Mouse (Mus musculus) heart, embryonic 13.5 days (tissue): ENCODE measurements at regions not wholly inside any gene's neighbourhood (a gene's known extent, or its start where the extent isn't known, plus 50 kb on each side); places are given as distances from the start of the nearest gene placed in this dataset.
A peak's percentile ranks its signal among the peaks of the same experiment; 100 is the strongest.

Source experiments
- ATAC-seq: fragments of 200-750 bp; cut with Nextera tagmentation; 2 replicates; pipeline ENCODE4 v1.8.0; 2017; ENCODE audit warnings: moderate TSS enrichment; ENCODE audit not compliant: insufficient number of reproducible peaks, low FRiP score, low TSS enrichment; ENCODE audit errors: extremely low read depth
- H3K27ac ChIP-seq: fragments of 300-500 bp; sonication (generic); replicated peaks from 2 replicates; pipeline ENCODE4 v1.5.1; 2015; ENCODE audit warnings: moderate library complexity, mild to moderate bottlenecking, inconsistent platforms
- H3K27me3 ChIP-seq: fragments of 300-500 bp; sonication (generic); replicated peaks from 2 replicates; pipeline ENCODE4 v1.6.1; 2015; ENCODE audit warnings: mild to moderate bottlenecking, inconsistent platforms
- H3K36me3 ChIP-seq: fragments of 300-500 bp; sonication (generic); 2 replicates; pipeline ENCODE4 v1.6.1; 2015; ENCODE audit warnings: mild to moderate bottlenecking, inconsistent platforms
- H3K4me1 ChIP-seq: fragments of 300-500 bp; sonication (generic); 2 replicates; pipeline ENCODE4 v1.6.1; 2015; ENCODE audit warnings: inconsistent platforms
- H3K4me2 ChIP-seq: fragments of 300-500 bp; sonication (generic); 2 replicates; pipeline ENCODE4 v1.6.1; 2015; ENCODE audit warnings: inconsistent platforms, mild to moderate bottlenecking, moderate library complexity
- H3K4me3 ChIP-seq: fragments of 300-500 bp; sonication (generic); 2 replicates; pipeline ENCODE4 v1.5.1; 2015; ENCODE audit warnings: moderate library complexity, mild to moderate bottlenecking, inconsistent platforms
- H3K9ac ChIP-seq: fragments of 300-500 bp; sonication (generic); 2 replicates; pipeline ENCODE4 v1.6.1; 2015; ENCODE audit warnings: inconsistent platforms, mild to moderate bottlenecking, moderate library complexity
- H3K9me3 ChIP-seq: fragments of 300-500 bp; sonication (generic); 2 replicates; pipeline ENCODE4 v1.6.1; 2016; ENCODE audit warnings: inconsistent platforms
- WGBS: fragments of 180-500 bp; shearing (Covaris S2); methylation state at CpG from one replicate; pipeline ENCODE4 v1.1.7; 2015; ENCODE audit warnings: mixed read lengths; 5-methylcytosine and 5-hydroxymethylcytosine counted together

DNA sequence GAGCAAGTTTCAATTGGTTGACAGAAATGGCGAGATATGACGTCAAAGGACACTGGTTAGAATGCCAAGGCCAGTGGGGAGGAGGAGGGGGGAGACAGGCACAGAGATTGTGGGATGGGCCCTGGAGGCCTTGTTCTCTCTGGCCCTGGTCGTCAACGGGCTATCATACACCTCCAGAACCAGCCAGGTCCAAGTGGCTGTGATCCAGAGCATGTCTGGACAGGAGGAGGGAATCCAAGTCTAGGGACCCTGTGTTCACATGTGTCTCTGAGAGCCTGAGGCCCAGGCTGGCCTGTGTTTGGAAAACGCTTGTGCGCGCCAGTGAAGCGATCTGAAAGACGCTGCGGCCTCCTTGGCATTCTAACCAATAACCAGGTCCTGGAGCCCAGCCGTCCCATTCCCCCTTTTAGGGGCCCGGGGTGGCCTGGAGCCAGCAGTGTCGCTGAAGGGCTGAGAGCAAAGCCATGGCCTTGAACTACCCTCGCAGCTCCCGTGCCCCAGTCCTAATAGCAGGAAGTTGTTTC lies 65.1 kb upstream of the Ppara start:
- Histone ChIP-seq H3K4me1 (peaks cover 37% of the 10 kb centered on the region), H3K9ac (peak overlapping the region; percentile 98), H3K36me3 (peaks cover 9% of the 10 kb centered on the region; the same call in 1 of the 2 replicates), H3K27me3 (peaks cover 62% of the 10 kb centered on the region), H3K4me3 (peak overlapping the region; percentile 89), H3K27ac (peak overlapping the region; percentile 93), H3K4me2 (peak overlapping the region; percentile 90), H3K9me3 (no peaks in the 10 kb centered on the region)
- ATAC-seq: peak; percentile 44; the same call in 1 of the 2 replicates
- WGBS: 29% methylated on average over 15 of the region's 15 CpGs

GRCm38 (mm10) chr15:85670176-85670788 lies 64.5 kb upstream of the Ppara start:
- 1% methylated on average over 61 of the region's 64 CpGs for WGBS
- H3K27me3 ChIP-seq: peaks cover 63% of the 10 kb centered on the region
- H3K4me2 ChIP-seq: peak overlapping the region; percentile 90
- peak; percentile 32; the same call in 1 of the 2 replicates for ATAC-seq
- peaks cover 37% of the 10 kb centered on the region for H3K4me1 ChIP-seq
- H3K27ac ChIP-seq: peak overlapping the region; percentile 93
- peak overlapping the region; percentile 89 for H3K4me3 ChIP-seq
- no peaks in the 10 kb centered on the region for H3K9me3 ChIP-seq
- peak overlapping the region; percentile 98 for H3K9ac ChIP-seq
- H3K36me3 ChIP-seq: peaks cover 12% of the 10 kb centered on the region; the same call in 1 of the 2 replicates

GRCm38 (mm10) chr15:85670789-85671700 lies 63.7 kb upstream of the Ppara start:
- Histone ChIP-seq H3K9me3 (no peaks in the 10 kb centered on the region), H3K27me3 (peaks cover 60% of the 10 kb centered on the region), H3K4me3 (peak overlapping the region; percentile 89), H3K4me2 (peak overlapping the region; percentile 90), H3K36me3 (peaks cover 18% of the 10 kb centered on the region; the same call in 1 of the 2 replicates), H3K4me1 (peaks cover 41% of the 10 kb centered on the region), H3K9ac (peak overlapping the region; percentile 98), H3K27ac (peak overlapping the region; percentile 93)
- peak; percentile 52; the same call in 1 of the 2 replicates for ATAC-seq
- under 1% methylated on average over 126 of the region's 141 CpGs for WGBS

GRCm38 (mm10) chr15:85671701-85672191 lies 63.0 kb upstream of the Ppara start:
- Histone ChIP-seq H3K36me3 (peaks cover 24% of the 10 kb centered on the region), H3K27ac (peak overlapping the region; percentile 93), H3K9me3 (no peaks in the 10 kb centered on the region), H3K4me1 (peaks cover 43% of the 10 kb centered on the region), H3K4me2 (peak overlapping the region; percentile 90), H3K27me3 (peaks cover 61% of the 10 kb centered on the region), H3K4me3 (peak overlapping the region; percentile 89), H3K9ac (peak overlapping the region; percentile 98)
- no peak for ATAC-seq
- 2% methylated on average over 50 of the region's 50 CpGs for WGBS

- H3K27ac ChIP-seq: no peak overlapping the region
- H3K4me3 ChIP-seq: peak overlapping the region; percentile 89
- 83% methylated on average over 3 of the region's 3 CpGs for WGBS
- peaks cover 43% of the 10 kb centered on the region for H3K4me1 ChIP-seq
- H3K9me3 ChIP-seq: no peaks in the 10 kb centered on the region
- H3K9ac ChIP-seq: peak overlapping the region; percentile 98
- peaks cover 60% of the 10 kb centered on the region for H3K27me3 ChIP-seq
- peak overlapping the region; percentile 90 for H3K4me2 ChIP-seq
- peaks cover 24% of the 10 kb centered on the region for H3K36me3 ChIP-seq
- ATAC-seq: no peak
Measured at GRCm38 (mm10) chr15:85672376-85672775, 62.4 kb upstream of the Ppara start.

DNA sequence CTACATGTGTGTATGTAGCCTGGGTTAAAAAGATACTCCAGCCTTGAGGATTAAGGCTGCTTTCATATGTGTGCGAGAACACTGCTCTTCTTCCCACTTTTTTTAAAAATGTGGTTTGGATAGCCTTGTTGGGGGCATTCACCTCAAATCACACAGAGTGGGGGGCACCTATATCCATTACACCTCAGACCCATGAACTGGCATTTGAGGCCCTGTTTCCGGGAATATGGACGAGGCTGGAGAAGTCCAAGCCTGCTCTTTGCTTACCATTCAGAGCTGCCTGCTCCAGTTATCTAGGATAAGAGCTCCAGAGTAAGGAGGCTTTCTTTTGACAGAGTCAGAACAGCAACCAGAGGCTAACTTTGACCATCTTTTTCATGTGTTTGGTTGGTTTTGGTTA lies 61.9 kb upstream of the Ppara start:
- H3K4me1 ChIP-seq: peaks cover 45% of the 10 kb centered on the region
- peaks cover 57% of the 10 kb centered on the region for H3K27me3 ChIP-seq
- H3K4me3 ChIP-seq: peak overlapping the region; percentile 89
- H3K4me2 ChIP-seq: peak overlapping the region; percentile 90
- H3K9me3 ChIP-seq: no peaks in the 10 kb centered on the region
- 63% methylated on average over 3 of the region's 3 CpGs for WGBS
- no peak for ATAC-seq
- H3K36me3 ChIP-seq: peaks cover 24% of the 10 kb centered on the region
- peak overlapping the region; percentile 98 for H3K9ac ChIP-seq
- H3K27ac ChIP-seq: no peak overlapping the region

DNA sequence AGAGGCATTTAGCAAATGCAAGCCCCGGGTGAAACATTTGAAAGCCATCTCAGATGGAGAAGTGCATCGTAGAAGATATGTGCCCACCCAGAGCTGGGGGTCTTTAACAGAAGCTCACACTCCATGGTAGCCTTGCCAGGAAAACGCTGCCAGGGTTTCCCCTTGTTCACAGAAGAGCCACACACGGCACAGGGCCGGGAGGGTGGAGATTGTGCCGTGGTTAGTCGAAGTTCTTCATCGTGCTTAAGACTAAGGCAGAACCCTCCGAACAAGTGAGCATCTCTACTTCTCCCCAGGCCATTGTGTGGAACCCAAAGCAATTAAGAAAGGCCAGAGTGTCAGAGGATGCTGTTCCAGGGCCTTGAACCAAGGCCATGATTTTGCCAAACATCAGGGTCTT lies 61.3 kb upstream of the Ppara start:
- no peak for ATAC-seq
- H3K4me3 ChIP-seq: peak overlapping the region; percentile 89
- peak overlapping the region; percentile 58 for H3K9ac ChIP-seq
- WGBS: 80% methylated on average over 9 of the region's 9 CpGs
- H3K4me1 ChIP-seq: peaks cover 51% of the 10 kb centered on the region
- no peaks in the 10 kb centered on the region for H3K9me3 ChIP-seq
- H3K4me2 ChIP-seq: peak overlapping the region; percentile 90
- H3K27me3 ChIP-seq: peaks cover 58% of the 10 kb centered on the region
- peaks cover 24% of the 10 kb centered on the region for H3K36me3 ChIP-seq
- H3K27ac ChIP-seq: no peak overlapping the region

DNA sequence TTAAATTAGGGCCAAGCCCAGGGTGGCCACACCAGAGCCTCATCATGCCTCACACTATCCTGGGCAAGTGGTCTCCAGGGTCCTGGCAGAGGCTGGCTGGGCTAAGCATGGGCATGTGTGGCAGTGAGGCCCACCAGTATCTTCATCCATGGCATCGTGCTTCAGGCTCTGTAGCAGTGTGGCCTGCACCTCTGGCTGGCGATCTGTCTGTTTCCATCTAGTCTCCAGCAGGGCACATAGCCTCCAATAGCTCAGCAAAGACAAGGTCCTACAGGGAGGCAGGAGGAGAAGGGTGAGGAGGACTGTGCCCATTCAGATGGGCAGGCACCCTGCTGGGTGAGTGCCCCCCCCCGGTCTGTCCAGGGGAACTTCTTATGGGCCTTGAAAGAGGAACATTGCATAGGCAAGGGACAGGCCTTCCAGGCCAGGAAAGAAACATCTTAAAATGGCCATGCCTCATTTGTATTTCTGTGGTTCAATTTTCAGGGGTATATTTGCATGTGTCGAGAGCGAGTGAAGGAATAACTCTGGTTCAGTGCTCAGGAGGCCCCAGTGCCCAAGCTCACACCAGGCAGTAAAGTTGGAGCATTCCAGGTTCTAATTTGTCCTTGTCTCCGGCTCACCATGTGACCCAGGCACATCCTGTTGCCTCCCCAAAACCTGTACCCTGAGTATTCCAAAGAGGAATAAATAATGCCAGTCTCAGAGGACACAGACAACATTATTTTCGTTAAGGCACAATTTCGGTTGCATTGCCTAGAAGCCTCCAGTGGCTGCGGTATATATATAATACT lies 60.4 kb upstream of the Ppara start:
- Histone ChIP-seq H3K4me3 (peak overlapping the region; percentile 89; the same call in 1 of the 2 replicates), H3K4me2 (peak overlapping the region; percentile 90), H3K4me1 (peaks cover 51% of the 10 kb centered on the region), H3K27ac (no peak overlapping the region), H3K27me3 (peaks cover 54% of the 10 kb centered on the region), H3K36me3 (peaks cover 24% of the 10 kb centered on the region), H3K9ac (peak overlapping the region; percentile 58), H3K9me3 (no peaks in the 10 kb centered on the region)
- no peak for ATAC-seq
- WGBS: 83% methylated on average over 9 of the region's 9 CpGs

- Histone ChIP-seq H3K9ac (no peak overlapping the region), H3K36me3 (peaks cover 24% of the 10 kb centered on the region), H3K27me3 (peaks cover 49% of the 10 kb centered on the region), H3K4me3 (no peak overlapping the region), H3K4me1 (peaks cover 49% of the 10 kb centered on the region), H3K4me2 (no peak overlapping the region), H3K27ac (no peak overlapping the region), H3K9me3 (no peaks in the 10 kb centered on the region)
- no peak for ATAC-seq
- WGBS: 87% methylated on average over 7 of the region's 7 CpGs
Measured at GRCm38 (mm10) chr15:85675126-85675525, 59.7 kb upstream of the Ppara start.

- 85% methylated on average over 5 of the region's 5 CpGs for WGBS
- ATAC-seq: no peak
- Histone ChIP-seq H3K9ac (no peak overlapping the region), H3K9me3 (no peaks in the 10 kb centered on the region), H3K4me3 (no peak overlapping the region), H3K36me3 (peaks cover 24% of the 10 kb centered on the region), H3K27me3 (peaks cover 49% of the 10 kb centered on the region), H3K4me1 (peaks cover 53% of the 10 kb centered on the region), H3K27ac (no peak overlapping the region), H3K4me2 (no peak overlapping the region)
Measured at GRCm38 (mm10) chr15:85675736-85676135, 59.0 kb upstream of the Ppara start.
